Mouse (Mus musculus): Measurements from ENCODE around the gene Ubox5. TPM values are rescaled to one million over a fixed set of nuclear protein-coding genes. Genes with fewer than 3 reads are reported as not detected.

Ubox5 gene
- total and polyA plus RNA-seq, 3 experiments, result 3.9 to 5.2 (median 5.0) TPM

DNA sequence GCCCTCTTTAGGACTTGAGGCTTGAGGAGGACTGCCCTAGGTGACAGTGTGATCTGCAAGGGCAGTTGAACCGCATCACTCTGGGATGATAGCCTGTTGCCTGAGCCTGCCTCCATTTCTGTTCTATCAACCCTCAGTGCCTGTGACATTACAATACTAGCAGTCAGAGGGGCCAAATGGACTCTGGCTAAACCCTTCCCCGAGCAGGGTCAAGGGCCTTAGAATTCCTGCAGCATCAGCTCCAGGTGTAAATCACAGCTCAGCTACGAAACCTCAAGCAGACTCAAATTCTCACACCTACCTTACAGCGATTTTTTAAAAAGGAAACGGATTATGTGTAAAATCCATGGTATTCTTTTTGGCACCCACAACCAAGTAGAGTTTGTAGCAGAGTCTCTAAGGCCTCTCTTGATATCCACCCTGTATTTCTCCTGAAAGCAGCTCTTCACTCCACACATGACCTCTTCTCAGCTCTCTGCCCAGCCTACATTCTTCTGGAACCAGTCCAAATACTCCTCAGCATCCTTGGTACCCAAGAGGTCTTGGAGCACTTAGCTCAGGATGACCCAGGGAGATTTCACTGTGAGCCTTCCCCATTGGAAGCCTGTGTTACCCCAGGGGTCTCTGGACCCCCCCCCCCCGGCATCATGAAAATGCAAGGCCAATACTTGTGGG, 11.7 kb upstream of the Ubox5 start:
- DNase-seq, result no peak
- no peak overlapping the region for H3K9ac ChIP-seq (ENCODE audit: low read depth, low read length)
- intact Hi-C loops (cut with DNase I), result loop anchor here (2.0 kb wide), 1 partner anchor 23 kb away; the partner anchor contains the start of gene Ddrgk1
- H3K79me2 ChIP-seq (replicated peaks; ENCODE audit: control insufficient read depth, insufficient read depth, low read length), result no peaks in the 10 kb centered on the region
- no peaks in the 10 kb centered on the region for H3K27me3 ChIP-seq (ENCODE audit: control insufficient read depth, insufficient read depth, low read length)
- H3K36me3 ChIP-seq (ENCODE audit: control insufficient read depth, insufficient read depth, low read length), result no peaks in the 10 kb centered on the region
- H3K4me3 ChIP-seq, result no peak overlapping the region; the same call in 1 of the 2 replicates
- 69% methylated on average over 6 of the region's 6 CpGs for WGBS
- peaks cover 1% of the 10 kb centered on the region for H3K4me1 ChIP-seq (ENCODE audit: control insufficient read depth, insufficient read depth, low read length)
- TF ChIP-seq POLR2A (IDR thresholded peaks at IDR 0.05; ENCODE audit: insufficient read depth, low read depth, low read length) (no peak), CTCF (IDR thresholded peaks at IDR 0.05) (no peak), EP300 (IDR thresholded peaks at IDR 0.05; ENCODE audit: insufficient read depth, low read depth, low read length) (no peak)
- H3K27ac ChIP-seq, result no peak overlapping the region

GRCm38 (mm10) chr2:130639276-130639675, 9.4 kb upstream of the Ubox5 start:
- WGBS, result 83% methylated on average over 6 of the region's 6 CpGs
- no peak for DNase-seq
- intact Hi-C loops (cut with DNase I), result no loop called here
- TF ChIP-seq CTCF (IDR thresholded peaks at IDR 0.05), result no peak
- TF ChIP-seq POLR2A (IDR thresholded peaks at IDR 0.05; ENCODE audit: insufficient read depth, low read depth, low read length), result no peak
- no peak for TF ChIP-seq EP300 (IDR thresholded peaks at IDR 0.05; ENCODE audit: insufficient read depth, low read depth, low read length)
- peaks cover 1% of the 10 kb centered on the region for H3K4me1 ChIP-seq (ENCODE audit: control insufficient read depth, insufficient read depth, low read length)
- H3K79me2 ChIP-seq (replicated peaks; ENCODE audit: control insufficient read depth, insufficient read depth, low read length), result no peaks in the 10 kb centered on the region
- no peak overlapping the region for H3K4me3 ChIP-seq
- H3K9ac ChIP-seq (ENCODE audit: low read depth, low read length), result no peak overlapping the region
- H3K36me3 ChIP-seq (ENCODE audit: control insufficient read depth, insufficient read depth, low read length), result no peaks in the 10 kb centered on the region
- H3K27me3 ChIP-seq (ENCODE audit: control insufficient read depth, insufficient read depth, low read length), result peaks cover 6% of the 10 kb centered on the region; the same call in 1 of the 2 replicates
- no peak overlapping the region for H3K27ac ChIP-seq

GRCm38 (mm10) chr2:130638101-130638611, 8.3 kb upstream of the Ubox5 start:
- Histone ChIP-seq H3K27ac (no peak overlapping the region), H3K36me3 (ENCODE audit: control insufficient read depth, insufficient read depth, low read length) (no peaks in the 10 kb centered on the region), H3K4me3 (no peak overlapping the region), H3K79me2 (replicated peaks; ENCODE audit: control insufficient read depth, insufficient read depth, low read length) (no peaks in the 10 kb centered on the region), H3K27me3 (ENCODE audit: control insufficient read depth, insufficient read depth, low read length) (peaks cover 6% of the 10 kb centered on the region; the same call in 1 of the 2 replicates), H3K4me1 (ENCODE audit: control insufficient read depth, insufficient read depth, low read length) (peaks cover 1% of the 10 kb centered on the region), H3K9ac (ENCODE audit: low read depth, low read length) (no peak overlapping the region)
- intact Hi-C loops (cut with DNase I), result no loop called here
- 56% methylated on average over 16 of the region's 16 CpGs for WGBS
- no peak for TF ChIP-seq EP300 (IDR thresholded peaks at IDR 0.05; ENCODE audit: insufficient read depth, low read depth, low read length)
- TF ChIP-seq POLR2A (IDR thresholded peaks at IDR 0.05; ENCODE audit: insufficient read depth, low read depth, low read length), result no peak
- TF ChIP-seq CTCF (IDR thresholded peaks at IDR 0.05), result no peak
- no peak for DNase-seq

GRCm38 (mm10) chr2:130635847-130636246, 6.0 kb upstream of the Ubox5 start:
- H3K36me3 ChIP-seq (ENCODE audit: control insufficient read depth, insufficient read depth, low read length), result no peaks in the 10 kb centered on the region
- no peak overlapping the region for H3K4me3 ChIP-seq
- no peak overlapping the region for H3K9ac ChIP-seq (ENCODE audit: low read depth, low read length)
- no peak for DNase-seq
- intact Hi-C loops (cut with DNase I), result no loop called here
- H3K79me2 ChIP-seq (replicated peaks; ENCODE audit: control insufficient read depth, insufficient read depth, low read length), result no peaks in the 10 kb centered on the region
- H3K27ac ChIP-seq, result no peak overlapping the region
- TF ChIP-seq POLR2A (IDR thresholded peaks at IDR 0.05; ENCODE audit: insufficient read depth, low read depth, low read length), result no peak
- no peak for TF ChIP-seq EP300 (IDR thresholded peaks at IDR 0.05; ENCODE audit: insufficient read depth, low read depth, low read length)
- no peak for TF ChIP-seq CTCF (IDR thresholded peaks at IDR 0.05)
- H3K4me1 ChIP-seq (ENCODE audit: control insufficient read depth, insufficient read depth, low read length), result no peaks in the 10 kb centered on the region
- H3K27me3 ChIP-seq (ENCODE audit: control insufficient read depth, insufficient read depth, low read length), result peaks cover 6% of the 10 kb centered on the region; the same call in 1 of the 2 replicates
- WGBS, result 56% methylated on average over 21 of the region's 21 CpGs

DNA sequence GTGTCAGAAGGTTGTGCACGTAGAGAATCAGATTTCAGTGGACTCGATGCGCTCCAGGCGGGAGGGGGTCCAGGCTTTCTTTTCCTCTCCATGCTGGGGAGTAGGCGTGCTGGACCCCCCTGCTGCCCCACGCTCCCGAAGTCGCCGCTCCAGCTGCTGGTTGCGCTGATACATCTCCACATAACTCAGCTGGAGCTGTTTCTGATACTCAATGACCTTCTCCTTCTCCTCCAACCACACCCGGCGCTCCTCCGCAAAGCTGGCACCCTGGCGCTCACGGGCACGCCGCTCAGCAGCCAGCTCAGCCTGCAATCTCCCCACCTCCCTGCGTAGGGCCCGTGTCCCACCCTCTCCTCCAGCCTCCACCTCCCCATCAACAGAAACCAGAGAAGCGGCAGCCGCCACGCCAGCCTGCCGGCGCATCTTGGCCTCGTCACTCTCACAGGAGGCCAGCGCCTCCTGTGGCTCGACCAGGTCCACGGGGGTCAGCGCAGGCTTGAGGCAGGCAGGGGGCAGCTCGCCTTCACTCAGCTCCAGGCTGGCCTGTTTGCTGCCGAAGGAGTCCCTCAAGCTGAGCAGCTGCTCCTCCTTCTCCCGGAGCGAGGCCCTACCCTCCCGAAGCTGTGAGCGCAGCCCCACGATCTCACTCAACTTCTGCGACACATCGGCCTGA, 5.0 kb upstream of the Ubox5 start:
- no peak for TF ChIP-seq POLR2A (IDR thresholded peaks at IDR 0.05; ENCODE audit: insufficient read depth, low read depth, low read length)
- TF ChIP-seq CTCF (IDR thresholded peaks at IDR 0.05), result peak; percentile 37
- Histone ChIP-seq H3K4me3 (peak overlapping the region; percentile 28; the same call in 1 of the 2 replicates), H3K27ac (no peak overlapping the region), H3K79me2 (replicated peaks; ENCODE audit: control insufficient read depth, insufficient read depth, low read length) (no peaks in the 10 kb centered on the region), H3K36me3 (ENCODE audit: control insufficient read depth, insufficient read depth, low read length) (no peaks in the 10 kb centered on the region), H3K9ac (ENCODE audit: low read depth, low read length) (peak overlapping the region; percentile 72), H3K27me3 (ENCODE audit: control insufficient read depth, insufficient read depth, low read length) (peaks cover 6% of the 10 kb centered on the region; the same call in 1 of the 2 replicates), H3K4me1 (ENCODE audit: control insufficient read depth, insufficient read depth, low read length) (no peaks in the 10 kb centered on the region)
- intact Hi-C loops (cut with DNase I), result no loop called here
- peak; percentile 31 to 35 for DNase-seq
- 14% methylated on average over 38 of the region's 38 CpGs for WGBS

Measured in heart, adult 2 months (tissue).